Mouse (Mus musculus) gastrocnemius, adult 8-10 months (tissue): ENCODE data around the gene Spcs1. TPM values are rescaled to one million over a fixed set of nuclear protein-coding genes. Genes with fewer than 3 reads are reported as not detected.
A peak's percentile ranks its signal among the peaks of the same experiment; 100 is the strongest.

Experiments used
- DNase-seq, 2 experiments: peaks; one replicate each; pipeline ENCODE4 v3.0.0; 2022; ENCODE audit warnings: low spot score in 2 of 2
- total RNA-seq, 4 experiments: library from RNA; stranded (reverse); gene quantifications; 2 replicates each; pipeline ENCODE4 v1.2.4; 2022

The Spcs1 gene
- total RNA-seq, 4 experiments from 2014 or later: 121 to 132 (median 130) TPM

DNA sequence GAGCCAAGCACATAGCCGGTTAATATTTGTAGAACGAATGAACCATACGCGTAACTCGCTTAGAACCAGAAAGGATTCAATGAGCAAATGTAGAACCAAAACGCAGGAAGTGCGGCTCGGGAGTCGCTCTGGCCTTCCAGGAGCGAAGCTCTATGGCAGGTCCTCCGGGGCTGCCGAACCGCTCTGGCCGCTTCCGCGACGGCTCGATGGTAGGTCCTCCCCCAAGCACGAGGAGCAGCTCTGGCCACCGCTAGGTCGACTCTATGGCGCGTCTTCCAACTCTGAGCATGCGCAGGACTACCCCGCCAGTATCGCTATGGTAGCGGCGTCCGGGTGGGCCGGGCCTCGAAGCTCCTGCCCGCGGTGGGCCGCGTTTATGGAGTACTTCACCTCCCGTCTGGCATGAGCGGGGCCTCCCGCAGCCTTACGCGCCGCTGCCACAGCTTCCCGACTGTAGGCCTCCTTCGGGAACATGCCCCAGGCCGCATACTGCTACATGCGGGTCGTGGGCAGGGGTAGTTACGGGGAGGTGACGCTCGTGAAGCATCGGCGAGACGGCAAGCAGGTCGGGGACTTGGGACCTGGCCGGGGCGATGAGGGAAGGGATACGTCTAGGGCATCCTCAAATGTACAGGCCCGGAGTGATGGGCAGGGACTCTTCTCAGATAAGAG is 50.2 kb downstream of the Spcs1 start, which contains the start of gene Nek4:
Gene Nek4 (plus strand): TSS at position 224 of the 672 bp plus-strand sequence.
- DNase-seq: peak; percentile 90 to 95

DNA sequence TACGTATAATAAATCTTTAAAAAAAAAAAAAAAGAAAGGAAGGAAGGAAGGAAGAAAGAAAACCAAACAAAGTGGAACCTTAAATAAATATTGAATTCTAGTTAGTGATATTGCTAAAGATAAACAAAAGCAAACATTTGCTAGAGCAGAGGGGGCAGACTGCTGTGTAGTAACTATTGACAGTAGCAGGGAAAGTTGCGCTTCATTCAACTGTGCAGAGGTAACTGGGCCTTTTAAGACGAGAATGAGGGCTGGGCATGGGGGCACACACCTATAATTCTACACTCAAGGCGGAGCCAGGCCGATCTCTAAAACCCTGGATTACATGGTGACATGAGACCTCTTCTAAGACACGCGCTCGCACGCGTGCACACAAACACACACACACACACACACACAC is 51.5 kb downstream of the Spcs1 start:
- no peak for DNase-seq

Other genes starting within 250 kb of the Spcs1 start
- gene Tmem110, start 176.1 kb downstream of the Spcs1 start, total RNA-seq: 10 to 100 TPM in 1 of 4 experiments, 1 to 10 TPM in 3; 6.3 to 10.6 (median 7.2) TPM
- 100 to 1,000 TPM in 1 of 4 experiments, 10 to 100 TPM in 3; 54.5 to 111 (median 61.6) TPM for gene Mustn1, start 122.5 kb downstream of the Spcs1 start, total RNA-seq
- gene Itih4, start 115.2 kb downstream of the Spcs1 start, total RNA-seq: under 1 TPM in 1 of 4 experiments, not detected in 3; 0.48 TPM
- under 1 TPM in 3 of 4 experiments, not detected in 1; 0.15 to 0.51 (median 0.40) TPM for gene Itih3, start 77.9 kb downstream of the Spcs1 start, total RNA-seq
- under 1 TPM in 1 of 4 experiments, not detected in 3; 0.11 TPM for gene Itih1, start 58.4 kb downstream of the Spcs1 start, total RNA-seq
- 1 to 10 TPM; 3.5 to 4.5 (median 4.0) TPM for gene Nek4, start 50.3 kb downstream of the Spcs1 start, total RNA-seq
- 10 to 100 TPM; 10.6 to 12.5 (median 11.8) TPM for gene Glt8d1, start 272 bp downstream of the Spcs1 start, total RNA-seq
- 10 to 100 TPM; 38.3 to 45.6 (median 39.8) TPM for gene Pbrm1, start 17.5 kb upstream of the Spcs1 start, total RNA-seq
- gene Gnl3, start 17.5 kb upstream of the Spcs1 start, total RNA-seq: 10 to 100 TPM; 25.7 to 35.9 (median 30.8) TPM
- 10 to 100 TPM; 26.8 to 40.5 (median 34.1) TPM for gene Smim4, start 127.3 kb upstream of the Spcs1 start, total RNA-seq
- gene Nt5dc2, start 129.4 kb upstream of the Spcs1 start, total RNA-seq: 1 to 10 TPM in 1 of 4 experiments, under 1 TPM in 3; 0.32 to 1.1 (median 0.74) TPM
- gene Stab1, start 167.0 kb upstream of the Spcs1 start, total RNA-seq: 1 to 10 TPM; 5.0 to 9.9 (median 6.0) TPM
- 100 to 1,000 TPM; 451 to 634 (median 529) TPM for gene Tnnc1, start 206.6 kb upstream of the Spcs1 start, total RNA-seq
- 10 to 100 TPM; 49.1 to 60.3 (median 53.8) TPM for gene Nisch, start 215.3 kb upstream of the Spcs1 start, total RNA-seq
- 1 to 10 TPM; 3.8 to 4.9 (median 4.5) TPM for gene Sema3g, start 216.2 kb upstream of the Spcs1 start, total RNA-seq
- gene Phf7, start 249.6 kb upstream of the Spcs1 start, total RNA-seq: 10 to 100 TPM; 11.2 to 11.7 (median 11.6) TPM
- gene Bap1, start 249.8 kb upstream of the Spcs1 start, total RNA-seq: 10 to 100 TPM; 46.3 to 57.2 (median 48.7) TPM